Mouse (Mus musculus) 416B (cell line): ENCODE measurements at regions not wholly inside any gene's neighbourhood (a gene's known extent, or its start where the extent isn't known, plus 50 kb on each side); places are given as distances from the start of the nearest gene placed in this dataset.

Experiments
- DNase-seq: peaks from one replicate; pipeline ENCODE4 v3.0.0; 2011; ENCODE audit warnings: low read depth

- DNase-seq, result peak; percentile 26
Measured at GRCm38 (mm10) chr1:31808074-31808473, 364.4 kb upstream of the Khdrbs2 start.
